Comparison of ENCODE assay signal across 8 mouse cellular contexts in genomic region chr4:59580495-59581281, GRCm38 (mm10). TPM values are rescaled to one million over a fixed set of nuclear protein-coding genes. Genes with fewer than 3 reads are reported as not detected.
DNase-seq lines count a peak whose midpoint lies in the region; ATAC-seq and TF ChIP-seq lines count a peak whose summit lies in the region.

No protein-coding gene starts in this region.

- H3K9me3 ChIP-seq in lung, embryonic 14.5 days (ENCODE audit: low read depth, low read length): no peaks in the 10 kb centered on the region
- H3K9me3 ChIP-seq in embryonic facial prominence, embryonic 12.5 days: no peaks in the 10 kb centered on the region
- H3K9me3 ChIP-seq in hindbrain, embryonic 11.5 days (ENCODE audit: control insufficient read depth, low read length): no peaks in the 10 kb centered on the region
- H3K9me3 ChIP-seq in liver, embryonic 12.5 days (replicated peaks): no peaks in the 10 kb centered on the region
- no peaks in the 10 kb centered on the region for H3K9me3 ChIP-seq in neural tube, embryonic 15.5 days (replicated peaks)

- H3K4me3 ChIP-seq in lung, embryonic 14.5 days (ENCODE audit: low read depth, low read length): peak overlapping the region; percentile 64
- H3K4me3 ChIP-seq in embryonic facial prominence, embryonic 12.5 days: peak overlapping the region; percentile 77
- peak overlapping the region; percentile 63 for H3K4me3 ChIP-seq in hindbrain, embryonic 11.5 days (ENCODE audit: low read depth, low read length)
- H3K4me3 ChIP-seq in liver, embryonic 12.5 days: peak overlapping the region; percentile 66
- peak overlapping the region; percentile 66 for H3K4me3 ChIP-seq in neural tube, embryonic 15.5 days (replicated peaks)

- peak overlapping the region; percentile 86 for H3K27ac ChIP-seq in lung, embryonic 14.5 days (ENCODE audit: low read depth)
- H3K27ac ChIP-seq in embryonic facial prominence, embryonic 12.5 days: peak overlapping the region; percentile 91
- H3K27ac ChIP-seq in hindbrain, embryonic 11.5 days (ENCODE audit: low read depth, low read length): peak overlapping the region; percentile 82
- H3K27ac ChIP-seq in liver, embryonic 12.5 days: peak overlapping the region; percentile 80
- peak overlapping the region; percentile 93 for H3K27ac ChIP-seq in neural tube, embryonic 15.5 days (replicated peaks)

- DNase-seq in lung, embryonic 14.5 days: peak; percentile 68
- no peak for DNase-seq in lung, postnatal 36 days
- peak; percentile 78 for DNase-seq in adrenal gland, postnatal 14 days
- DNase-seq in hindbrain, embryonic 11.5 days (ENCODE audit: low spot score): peak; percentile 81
- no peak for DNase-seq in urinary bladder, postnatal 14 days (ENCODE audit: low spot score)

- under 1% methylated on average over 23 of the region's 23 CpGs for WGBS in lung, embryonic 14.5 days
- 1% methylated on average over 23 of the region's 23 CpGs for WGBS in embryonic facial prominence, embryonic 12.5 days
- WGBS in hindbrain, embryonic 11.5 days: under 1% methylated on average over 23 of the region's 23 CpGs
- WGBS in liver, embryonic 12.5 days (ENCODE audit: insufficient replicate concordance): 2% methylated on average over 23 of the region's 23 CpGs
- WGBS in neural tube, embryonic 15.5 days: under 1% methylated on average over 23 of the region's 23 CpGs

- TF ChIP-seq CTCF in lung, embryonic 14.5 days (IDR thresholded peaks at IDR 0.05; ENCODE audit: low read depth): no peak

- H3K4me2 ChIP-seq in lung, embryonic 14.5 days: peak overlapping the region; percentile 90
- peak overlapping the region; percentile 75 for H3K4me2 ChIP-seq in embryonic facial prominence, embryonic 12.5 days (replicated peaks)
- peak overlapping the region; percentile 85 for H3K4me2 ChIP-seq in hindbrain, embryonic 11.5 days (replicated peaks; ENCODE audit: low read depth, low read length)
- H3K4me2 ChIP-seq in liver, embryonic 12.5 days: peak overlapping the region; percentile 96
- peak overlapping the region; percentile 72 for H3K4me2 ChIP-seq in neural tube, embryonic 15.5 days

- H3K4me1 ChIP-seq in lung, embryonic 14.5 days (ENCODE audit: insufficient read depth): no peaks in the 10 kb centered on the region; the same call in 1 of the 2 replicates
- H3K4me1 ChIP-seq in embryonic facial prominence, embryonic 12.5 days: peaks cover 9% of the 10 kb centered on the region
- no peaks in the 10 kb centered on the region for H3K4me1 ChIP-seq in hindbrain, embryonic 11.5 days (replicated peaks; ENCODE audit: control insufficient read depth, insufficient read depth, low read length)
- peaks cover 20% of the 10 kb centered on the region for H3K4me1 ChIP-seq in liver, embryonic 12.5 days
- peaks cover 20% of the 10 kb centered on the region for H3K4me1 ChIP-seq in neural tube, embryonic 15.5 days

- H3K27me3 ChIP-seq in lung, embryonic 14.5 days (ENCODE audit: insufficient read depth, low read length): no peaks in the 10 kb centered on the region
- H3K27me3 ChIP-seq in embryonic facial prominence, embryonic 12.5 days: no peaks in the 10 kb centered on the region
- no peaks in the 10 kb centered on the region for H3K27me3 ChIP-seq in hindbrain, embryonic 11.5 days (ENCODE audit: control insufficient read depth, insufficient read depth, low read length)
- H3K27me3 ChIP-seq in liver, embryonic 12.5 days (replicated peaks): no peaks in the 10 kb centered on the region
- H3K27me3 ChIP-seq in neural tube, embryonic 15.5 days (replicated peaks): no peaks in the 10 kb centered on the region

- peak; percentile 19 for ATAC-seq in lung, embryonic 14.5 days (ENCODE audit: insufficient read depth)
- ATAC-seq in embryonic facial prominence, embryonic 12.5 days (ENCODE audit: insufficient number of reproducible peaks, insufficient read depth, low FRiP score, low TSS enrichment): 0 out of 2 replicates have a peak, but pooled peaks have one; percentile 38
- ATAC-seq in hindbrain, embryonic 11.5 days (ENCODE audit: low FRiP score): peak; percentile 67
- ATAC-seq in liver, embryonic 12.5 days: no peak
- ATAC-seq in neural tube, embryonic 15.5 days (ENCODE audit: low FRiP score): peak; percentile 66

- peak overlapping the region; percentile 71 for H3K9ac ChIP-seq in lung, embryonic 14.5 days
- peak overlapping the region; percentile 78 for H3K9ac ChIP-seq in embryonic facial prominence, embryonic 12.5 days
- peak overlapping the region; percentile 64 for H3K9ac ChIP-seq in hindbrain, embryonic 11.5 days (ENCODE audit: low read depth, low read length)
- H3K9ac ChIP-seq in liver, embryonic 12.5 days: peak overlapping the region; percentile 75
- peak overlapping the region; percentile 68 for H3K9ac ChIP-seq in neural tube, embryonic 15.5 days (replicated peaks)

- H3K36me3 ChIP-seq in lung, embryonic 14.5 days (ENCODE audit: insufficient read depth): no peaks in the 10 kb centered on the region
- no peaks in the 10 kb centered on the region for H3K36me3 ChIP-seq in embryonic facial prominence, embryonic 12.5 days
- no peaks in the 10 kb centered on the region for H3K36me3 ChIP-seq in hindbrain, embryonic 11.5 days (ENCODE audit: control insufficient read depth, insufficient read depth, low read length)
- H3K36me3 ChIP-seq in liver, embryonic 12.5 days: no peaks in the 10 kb centered on the region
- no peaks in the 10 kb centered on the region for H3K36me3 ChIP-seq in neural tube, embryonic 15.5 days

RNA-seq across cellular contexts. Expression of gene Hsdl2, which starts 0.7 kb away (rescaled TPM):
- 17.7 and 17.9 TPM in 2 replicates for polyA plus RNA-seq in lung, embryonic 14.5 days (2014; fragmentation: Nextera tagmentation; extraction: Ambion mirVana)
- 135 and 145 TPM in 2 replicates for total RNA-seq in adrenal gland, postnatal 14 days (2021)
- polyA plus RNA-seq in embryonic facial prominence, embryonic 12.5 days (2016; fragmentation: Nextera tagmentation; extraction: Ambion mirVana): 27.6 and 28.0 TPM in 2 replicates
- polyA plus RNA-seq in hindbrain, embryonic 11.5 days (2014; fragmentation: Nextera tagmentation; extraction: Ambion mirVana): 39.4 and 42.0 TPM in 2 replicates
- 18.8 TPM in 2 replicates for polyA plus RNA-seq in liver, embryonic 12.5 days (2016; fragmentation: Nextera tagmentation; extraction: Ambion mirVana)
- 40.0 and 43.0 TPM in 2 replicates for polyA plus RNA-seq in neural tube, embryonic 15.5 days (2015; fragmentation: Nextera tagmentation; extraction: Ambion mirVana)

RNA-seq across cellular contexts. Expression of gene Ptbp3, which starts 31.5 kb away (rescaled TPM):
- 69.6 and 74.6 TPM in 2 replicates for polyA plus RNA-seq in lung, embryonic 14.5 days (2014; fragmentation: Nextera tagmentation; extraction: Ambion mirVana)
- total RNA-seq in adrenal gland, postnatal 14 days (2021): 121 and 137 TPM in 2 replicates
- polyA plus RNA-seq in embryonic facial prominence, embryonic 12.5 days (2016; fragmentation: Nextera tagmentation; extraction: Ambion mirVana): 41.7 and 47.5 TPM in 2 replicates
- polyA plus RNA-seq in hindbrain, embryonic 11.5 days (2014; fragmentation: Nextera tagmentation; extraction: Ambion mirVana): 39.7 and 40.2 TPM in 2 replicates
- 60.2 and 62.6 TPM in 2 replicates for polyA plus RNA-seq in liver, embryonic 12.5 days (2016; fragmentation: Nextera tagmentation; extraction: Ambion mirVana)
- polyA plus RNA-seq in neural tube, embryonic 15.5 days (2015; fragmentation: Nextera tagmentation; extraction: Ambion mirVana): 17.3 and 27.9 TPM in 2 replicates

RNA-seq across cellular contexts. Expression of gene E130308A19Rik, which starts 45.3 kb away (rescaled TPM):
- 29.3 and 29.6 TPM in 2 replicates for polyA plus RNA-seq in lung, embryonic 14.5 days (2014; fragmentation: Nextera tagmentation; extraction: Ambion mirVana)
- 17.2 and 18.0 TPM in 2 replicates for total RNA-seq in adrenal gland, postnatal 14 days (2021)
- polyA plus RNA-seq in embryonic facial prominence, embryonic 12.5 days (2016; fragmentation: Nextera tagmentation; extraction: Ambion mirVana): 37.3 and 40.3 TPM in 2 replicates
- polyA plus RNA-seq in hindbrain, embryonic 11.5 days (2014; fragmentation: Nextera tagmentation; extraction: Ambion mirVana): 56.6 and 58.0 TPM in 2 replicates
- polyA plus RNA-seq in liver, embryonic 12.5 days (2016; fragmentation: Nextera tagmentation; extraction: Ambion mirVana): 12.8 and 14.8 TPM in 2 replicates
- 45.7 and 45.8 TPM in 2 replicates for polyA plus RNA-seq in neural tube, embryonic 15.5 days (2015; fragmentation: Nextera tagmentation; extraction: Ambion mirVana)

Comparison
In these comparisons a context has a peak if more than half of its experiments do, and no peak if none do; other contexts are left out.
1. DNase-seq: peak in lung, embryonic 14.5 days (single experiment), adrenal gland, postnatal 14 days (single experiment) and hindbrain, embryonic 11.5 days (single experiment); none in lung, postnatal 36 days (single experiment) and urinary bladder, postnatal 14 days (single experiment).
2. Peak in every context shown above with its lines, with median percentiles within 50 percentile points of each other: H3K27ac ChIP-seq, H3K4me2 ChIP-seq, H3K4me3 ChIP-seq and H3K9ac ChIP-seq.